Mouse (Mus musculus): ENCODE measurements around the gene Ten1. TPM values are rescaled to one million over a fixed set of nuclear protein-coding genes. Genes with fewer than 3 reads are reported as not detected.

The Ten1 gene
- polyA plus RNA-seq, 1 experiment from 2014 or later = 82.0 TPM

GRCm38 (mm10) chr11:116208660-116209059 is 10.0 kb downstream of the Ten1 start:
- no peak overlapping the region for H3K4me3 ChIP-seq (ENCODE audit: low read depth, low read length)
- 84% methylated on average over 3 of the region's 3 CpGs for WGBS
- ATAC-seq = no peak
- no peaks in the 10 kb centered on the region for H3K4me1 ChIP-seq (ENCODE audit: control insufficient read depth, insufficient read depth, low read length)
- H3K36me3 ChIP-seq (ENCODE audit: control insufficient read depth, insufficient read depth, low read length) = peaks cover 12% of the 10 kb centered on the region
- no peak overlapping the region for H3K4me2 ChIP-seq (ENCODE audit: low read length)
- H3K27ac ChIP-seq (ENCODE audit: low read length) = no peak overlapping the region
- H3K9me3 ChIP-seq (replicated peaks; ENCODE audit: control insufficient read depth, low read length, poor library complexity, severe bottlenecking) = no peaks in the 10 kb centered on the region
- no peaks in the 10 kb centered on the region for H3K27me3 ChIP-seq (ENCODE audit: control insufficient read depth, insufficient read depth, low read depth, low read length)
- no peak overlapping the region for H3K9ac ChIP-seq (ENCODE audit: low read depth, low read length)

GRCm38 (mm10) chr11:116209257-116209656 is 10.6 kb downstream of the Ten1 start:
- ATAC-seq = no peak
- no peak overlapping the region for H3K4me2 ChIP-seq (ENCODE audit: low read length)
- H3K27ac ChIP-seq (ENCODE audit: low read length) = no peak overlapping the region
- H3K4me3 ChIP-seq (ENCODE audit: low read depth, low read length) = no peak overlapping the region
- no peaks in the 10 kb centered on the region for H3K9me3 ChIP-seq (replicated peaks; ENCODE audit: control insufficient read depth, low read length, poor library complexity, severe bottlenecking)
- H3K4me1 ChIP-seq (ENCODE audit: control insufficient read depth, insufficient read depth, low read length) = no peaks in the 10 kb centered on the region
- 83% methylated on average over 8 of the region's 8 CpGs for WGBS
- peaks cover 12% of the 10 kb centered on the region for H3K36me3 ChIP-seq (ENCODE audit: control insufficient read depth, insufficient read depth, low read length)
- no peaks in the 10 kb centered on the region for H3K27me3 ChIP-seq (ENCODE audit: control insufficient read depth, insufficient read depth, low read depth, low read length)
- no peak overlapping the region for H3K9ac ChIP-seq (ENCODE audit: low read depth, low read length)

- Histone ChIP-seq H3K4me2 (ENCODE audit: low read length) (no peak overlapping the region), H3K4me3 (ENCODE audit: low read depth, low read length) (no peak overlapping the region), H3K4me1 (ENCODE audit: control insufficient read depth, insufficient read depth, low read length) (no peaks in the 10 kb centered on the region), H3K36me3 (ENCODE audit: control insufficient read depth, insufficient read depth, low read length) (peaks cover 12% of the 10 kb centered on the region), H3K9ac (ENCODE audit: low read depth, low read length) (no peak overlapping the region), H3K27me3 (ENCODE audit: control insufficient read depth, insufficient read depth, low read depth, low read length) (no peaks in the 10 kb centered on the region), H3K27ac (ENCODE audit: low read length) (no peak overlapping the region), H3K9me3 (replicated peaks; ENCODE audit: control insufficient read depth, low read length, poor library complexity, severe bottlenecking) (no peaks in the 10 kb centered on the region)
- WGBS = 80% methylated on average over 5 of the region's 5 CpGs
- no peak for ATAC-seq
These were observed 12.0 kb downstream of the Ten1 start for GRCm38 (mm10) chr11:116210696-116211095.

- ATAC-seq = no peak
- Histone ChIP-seq H3K4me2 (ENCODE audit: low read length) (no peak overlapping the region), H3K4me1 (ENCODE audit: control insufficient read depth, insufficient read depth, low read length) (no peaks in the 10 kb centered on the region), H3K27me3 (ENCODE audit: control insufficient read depth, insufficient read depth, low read depth, low read length) (no peaks in the 10 kb centered on the region), H3K4me3 (ENCODE audit: low read depth, low read length) (no peak overlapping the region), H3K27ac (ENCODE audit: low read length) (no peak overlapping the region), H3K36me3 (ENCODE audit: control insufficient read depth, insufficient read depth, low read length) (no peaks in the 10 kb centered on the region), H3K9ac (ENCODE audit: low read depth, low read length) (no peak overlapping the region), H3K9me3 (replicated peaks; ENCODE audit: control insufficient read depth, low read length, poor library complexity, severe bottlenecking) (no peaks in the 10 kb centered on the region)
- whole genome bisulfite sequencing = 90% methylated on average over 6 of the region's 6 CpGs
These were observed 14.2 kb downstream of the Ten1 start for GRCm38 (mm10) chr11:116212847-116213246.

- WGBS = 93% methylated on average over 13 of the region's 13 CpGs
- H3K36me3 ChIP-seq (ENCODE audit: control insufficient read depth, insufficient read depth, low read length) = no peaks in the 10 kb centered on the region
- H3K27ac ChIP-seq (ENCODE audit: low read length) = no peak overlapping the region
- no peak overlapping the region for H3K9ac ChIP-seq (ENCODE audit: low read depth, low read length)
- H3K27me3 ChIP-seq (ENCODE audit: control insufficient read depth, insufficient read depth, low read depth, low read length) = no peaks in the 10 kb centered on the region
- H3K9me3 ChIP-seq (replicated peaks; ENCODE audit: control insufficient read depth, low read length, poor library complexity, severe bottlenecking) = no peaks in the 10 kb centered on the region
- no peaks in the 10 kb centered on the region for H3K4me1 ChIP-seq (ENCODE audit: control insufficient read depth, insufficient read depth, low read length)
- no peak for ATAC-seq
- H3K4me2 ChIP-seq (ENCODE audit: low read length) = no peak overlapping the region
- no peak overlapping the region for H3K4me3 ChIP-seq (ENCODE audit: low read depth, low read length)
These were observed 15.3 kb downstream of the Ten1 start for GRCm38 (mm10) chr11:116213877-116214510.

GRCm38 (mm10) chr11:116215181-116215580 is 16.5 kb downstream of the Ten1 start:
- H3K4me2 ChIP-seq (ENCODE audit: low read length) = no peak overlapping the region
- no peaks in the 10 kb centered on the region for H3K4me1 ChIP-seq (ENCODE audit: control insufficient read depth, insufficient read depth, low read length)
- no peak overlapping the region for H3K27ac ChIP-seq (ENCODE audit: low read length)
- 82% methylated on average over 7 of the region's 7 CpGs for WGBS
- H3K36me3 ChIP-seq (ENCODE audit: control insufficient read depth, insufficient read depth, low read length) = no peaks in the 10 kb centered on the region
- ATAC-seq = no peak
- H3K9me3 ChIP-seq (replicated peaks; ENCODE audit: control insufficient read depth, low read length, poor library complexity, severe bottlenecking) = no peaks in the 10 kb centered on the region
- no peak overlapping the region for H3K4me3 ChIP-seq (ENCODE audit: low read depth, low read length)
- no peaks in the 10 kb centered on the region for H3K27me3 ChIP-seq (ENCODE audit: control insufficient read depth, insufficient read depth, low read depth, low read length)
- H3K9ac ChIP-seq (ENCODE audit: low read depth, low read length) = no peak overlapping the region

GRCm38 (mm10) chr11:116215991-116216390 is 17.3 kb downstream of the Ten1 start:
- Histone ChIP-seq H3K27me3 (ENCODE audit: control insufficient read depth, insufficient read depth, low read depth, low read length) (peaks cover 6% of the 10 kb centered on the region), H3K4me2 (ENCODE audit: low read length) (no peak overlapping the region), H3K4me3 (ENCODE audit: low read depth, low read length) (no peak overlapping the region), H3K4me1 (ENCODE audit: control insufficient read depth, insufficient read depth, low read length) (no peaks in the 10 kb centered on the region), H3K9ac (ENCODE audit: low read depth, low read length) (no peak overlapping the region), H3K36me3 (ENCODE audit: control insufficient read depth, insufficient read depth, low read length) (no peaks in the 10 kb centered on the region), H3K9me3 (replicated peaks; ENCODE audit: control insufficient read depth, low read length, poor library complexity, severe bottlenecking) (no peaks in the 10 kb centered on the region), H3K27ac (ENCODE audit: low read length) (no peak overlapping the region)
- no peak for ATAC-seq
- WGBS = 91% methylated on average over 6 of the region's 6 CpGs

- no peaks in the 10 kb centered on the region for H3K4me1 ChIP-seq (ENCODE audit: control insufficient read depth, insufficient read depth, low read length)
- no peak overlapping the region for H3K4me2 ChIP-seq (ENCODE audit: low read length)
- peaks cover 12% of the 10 kb centered on the region for H3K27me3 ChIP-seq (ENCODE audit: control insufficient read depth, insufficient read depth, low read depth, low read length)
- no peak overlapping the region for H3K27ac ChIP-seq (ENCODE audit: low read length)
- peaks cover 2% of the 10 kb centered on the region; the same call in 1 of the 2 replicates for H3K9me3 ChIP-seq (replicated peaks; ENCODE audit: control insufficient read depth, low read length, poor library complexity, severe bottlenecking)
- no peak for ATAC-seq
- no peak overlapping the region for H3K4me3 ChIP-seq (ENCODE audit: low read depth, low read length)
- no peak overlapping the region for H3K9ac ChIP-seq (ENCODE audit: low read depth, low read length)
- H3K36me3 ChIP-seq (ENCODE audit: control insufficient read depth, insufficient read depth, low read length) = no peaks in the 10 kb centered on the region
- WGBS = 90% methylated on average over 11 of the region's 11 CpGs
These were observed 17.9 kb downstream of the Ten1 start for GRCm38 (mm10) chr11:116216549-116216948.

GRCm38 (mm10) chr11:116218263-116218662 is 19.6 kb downstream of the Ten1 start:
- Histone ChIP-seq H3K9me3 (replicated peaks; ENCODE audit: control insufficient read depth, low read length, poor library complexity, severe bottlenecking) (peaks cover 5% of the 10 kb centered on the region; the same call in 1 of the 2 replicates), H3K4me3 (ENCODE audit: low read depth, low read length) (no peak overlapping the region), H3K27me3 (ENCODE audit: control insufficient read depth, insufficient read depth, low read depth, low read length) (peaks cover 26% of the 10 kb centered on the region), H3K4me2 (ENCODE audit: low read length) (no peak overlapping the region), H3K27ac (ENCODE audit: low read length) (no peak overlapping the region; the same call in 1 of the 2 replicates), H3K4me1 (ENCODE audit: control insufficient read depth, insufficient read depth, low read length) (peaks cover 7% of the 10 kb centered on the region; the same call in 1 of the 2 replicates), H3K9ac (ENCODE audit: low read depth, low read length) (no peak overlapping the region), H3K36me3 (ENCODE audit: control insufficient read depth, insufficient read depth, low read length) (no peaks in the 10 kb centered on the region)
- WGBS = 76% methylated on average over 2 of the region's 2 CpGs
- ATAC-seq = no peak

Data from midbrain, embryonic 16.5 days (tissue).